Mouse (Mus musculus) hematopoietic stem cell, adult 5-6 weeks (primary cell): ENCODE results near the gene Prcp. TPM values are rescaled to one million over a fixed set of nuclear protein-coding genes. Genes with fewer than 3 reads are reported as not detected.
A peak's percentile ranks its signal among the peaks of the same experiment; 100 is the strongest.

Experiments
- ATAC-seq, 2 experiments: fragments of 125-278 bp in 1 of 2; replicated peaks in 1 of 2; 2 replicates each; pipeline ENCODE4 v1.8.0; 2016 to 2017; ENCODE audit warnings: inconsistent platforms in 2 of 2, mild to moderate bottlenecking in 2 of 2, moderate number of reproducible peaks in 2 of 2, low read depth in 1 of 2, moderate TSS enrichment in 1 of 2; ENCODE audit not compliant: low FRiP score in 2 of 2, poor library complexity in 2 of 2, severe bottlenecking in 2 of 2, insufficient read depth in 1 of 2, low TSS enrichment in 1 of 2
- total RNA-seq: library from RNA; stranded (forward); fragments of 172-1452, 232-1000 nt; gene quantifications from 2 replicates; pipeline ENCODE4 v1.2.3, GENCODE M21; 2017

Prcp gene
- total RNA-seq, 1 experiment from 2014 or later, result 38.1 TPM

DNA sequence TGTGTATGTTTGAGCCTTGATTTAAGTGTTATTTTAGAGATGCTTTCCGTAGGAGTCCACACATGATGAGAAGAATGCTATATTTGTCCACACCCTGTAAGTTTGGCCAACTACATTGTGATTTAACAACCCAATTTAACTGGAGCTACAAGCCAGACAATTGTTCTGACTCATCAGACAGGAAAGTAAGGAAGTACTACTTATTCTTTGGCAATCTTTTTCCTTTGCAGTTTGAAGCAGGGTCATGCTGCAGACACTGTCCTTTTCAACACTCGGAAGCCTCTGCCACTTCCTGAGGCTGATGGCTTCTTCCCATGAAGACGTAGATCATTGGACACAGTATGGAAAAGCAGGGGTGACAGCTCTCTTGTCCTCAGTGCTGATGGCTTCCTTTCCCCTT, 76.5 kb downstream of the Prcp start:
- ATAC-seq, result no peak

DNA sequence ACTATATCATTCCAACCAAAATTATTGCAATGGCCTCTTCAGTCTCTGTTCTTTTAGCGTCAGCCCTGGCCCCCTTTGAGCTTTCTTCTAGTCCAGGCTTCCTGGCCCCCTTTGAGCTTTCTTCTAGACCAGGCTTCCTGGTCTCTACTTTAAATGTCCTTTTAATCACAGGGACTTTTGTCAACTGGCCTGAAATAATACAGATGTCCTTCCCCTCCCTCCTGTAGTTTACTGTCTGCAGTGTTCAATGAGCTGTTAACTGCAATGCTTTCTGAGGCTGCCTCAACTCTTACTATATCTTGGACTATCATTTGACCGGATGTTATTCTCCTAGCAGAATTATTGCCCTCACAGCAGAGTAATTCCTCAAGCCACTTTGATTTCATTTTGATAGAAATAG, 77.9 kb downstream of the Prcp start:
- ATAC-seq, result no peak

- no peak for ATAC-seq
Measured at GRCm38 (mm10) chr7:92959758-92960157, 85.5 kb downstream of the Prcp start.

GRCm38 (mm10) chr7:92961876-92962275, 87.6 kb downstream of the Prcp start:
- ATAC-seq, result peak; percentile 85 to 95

GRCm38 (mm10) chr7:92964754-92965501, 90.7 kb downstream of the Prcp start:
- ATAC-seq, result peak; percentile 42 to 81; a peak in 1 of 4 replicates

DNA sequence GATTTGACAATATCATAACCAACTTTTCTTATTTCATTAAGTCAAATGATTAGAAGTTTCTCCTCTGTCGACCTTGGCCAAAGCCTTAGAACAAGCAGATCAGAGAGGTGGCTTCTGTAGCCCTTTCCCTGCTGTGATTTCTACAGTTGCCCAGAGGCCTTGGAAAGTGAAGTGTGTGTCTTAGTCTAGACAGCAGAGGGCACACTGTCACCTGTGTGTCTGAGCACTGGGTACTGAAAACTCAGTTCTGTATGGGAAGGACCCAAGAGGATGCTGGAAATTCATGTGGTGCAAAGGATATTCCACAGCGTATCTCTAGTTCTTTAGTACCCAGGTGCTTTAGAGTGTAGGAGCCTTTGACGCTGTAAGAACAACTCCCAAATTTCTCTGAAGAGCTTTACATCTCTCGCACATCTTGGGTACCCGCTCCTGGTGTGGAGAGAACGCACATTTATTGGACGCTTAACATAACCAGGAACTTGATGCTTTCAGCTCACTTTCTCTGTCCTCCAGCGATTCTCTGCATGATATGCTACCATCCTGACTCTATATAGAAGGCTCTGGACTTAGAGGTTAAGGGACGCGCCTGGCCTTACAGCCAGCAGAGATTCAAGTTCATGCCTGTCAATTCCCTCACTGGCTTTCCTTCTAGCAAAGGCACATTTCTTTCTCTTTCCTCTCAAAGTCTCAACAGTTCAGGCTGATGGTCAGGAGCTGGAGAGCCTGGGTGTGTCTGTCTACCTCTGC, 93.3 kb downstream of the Prcp start:
- ATAC-seq, result peak; percentile 85 to 92

GRCm38 (mm10) chr7:92977429-92977828, 103.2 kb downstream of the Prcp start:
- peak in 1 of 2 experiments; percentile 6; a peak in 2 of 4 replicates for ATAC-seq

GRCm38 (mm10) chr7:92978225-92978624, 104.0 kb downstream of the Prcp start:
- ATAC-seq, result peak; percentile 61 to 68

DNA sequence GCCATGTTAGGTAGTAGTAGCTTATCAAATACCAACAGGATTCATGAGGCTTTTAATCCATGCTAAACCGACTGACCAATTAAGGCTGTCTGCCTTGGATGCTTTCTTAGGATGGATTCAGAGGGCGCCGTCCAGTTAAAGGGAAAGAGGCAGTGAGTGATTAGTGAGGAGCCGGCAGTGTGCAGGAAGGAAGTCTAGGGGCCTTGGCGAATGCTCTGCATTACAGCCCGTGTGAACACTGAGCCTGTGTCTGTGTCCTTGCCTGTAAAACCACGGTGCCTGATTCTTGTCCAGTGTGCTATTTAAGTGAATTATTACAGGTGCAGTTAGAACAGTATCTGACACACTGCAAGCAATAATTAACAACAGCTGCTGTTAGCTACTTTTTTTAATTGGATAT, 104.5 kb downstream of the Prcp start:
- peak; percentile 44 to 64; a peak in 3 of 4 replicates for ATAC-seq

GRCm38 (mm10) chr7:92980741-92981140, 106.5 kb downstream of the Prcp start:
- ATAC-seq, result peak; percentile 64 to 65

DNA sequence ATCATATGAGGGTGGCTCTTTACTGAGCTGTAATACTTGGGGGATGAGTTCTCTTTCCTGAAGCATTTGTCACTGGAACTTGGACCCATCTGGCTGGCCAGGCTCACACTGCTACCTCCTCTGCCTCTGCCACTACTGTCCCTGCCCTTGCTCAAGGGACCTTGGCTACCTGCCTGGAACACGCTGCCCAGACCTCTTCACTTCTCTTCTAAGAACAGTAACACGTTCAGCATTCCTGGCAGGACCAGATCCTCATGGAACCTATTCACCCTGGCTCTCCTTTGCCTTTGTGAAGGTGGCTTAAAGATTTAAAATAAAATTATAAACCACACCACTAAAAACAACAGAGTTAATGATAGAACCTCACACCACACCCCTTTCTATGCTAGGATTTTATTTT, 107.6 kb downstream of the Prcp start:
- no peak for ATAC-seq

Other genes starting within 250 kb of the Prcp start
- gene Ankrd42, start 237.3 kb upstream of the Prcp start, total RNA-seq, result 1.1 and 2.6 TPM in 2 replicates
- gene Pcf11, start 204.5 kb upstream of the Prcp start, total RNA-seq, result 118 TPM in 2 replicates
- 0.38 TPM in 1 of 2 replicates, not detected in the other for gene Rab30, start 132.9 kb upstream of the Prcp start, total RNA-seq
- gene Ddias, start 223 bp upstream of the Prcp start, total RNA-seq, result 10.6 and 23.7 TPM in 2 replicates
- 1.0 and 1.6 TPM in 2 replicates for gene Fam181b, start 205.4 kb downstream of the Prcp start, total RNA-seq